Mouse (Mus musculus): Measurements from ENCODE around the gene Pak4. TPM values are rescaled to one million over a fixed set of nuclear protein-coding genes. Genes with fewer than 3 reads are reported as not detected.
A peak's percentile ranks its signal among the peaks of the same experiment; 100 is the strongest.
"Not testable (repeated sequence)": the region's sequence is repeated elsewhere in the genome, so short reads cannot be mapped to it uniquely, and the experiment has no call there.

Pak4 gene
- polyA plus RNA-seq, 1 experiment from 2014 or later: 42.4 TPM

DNA sequence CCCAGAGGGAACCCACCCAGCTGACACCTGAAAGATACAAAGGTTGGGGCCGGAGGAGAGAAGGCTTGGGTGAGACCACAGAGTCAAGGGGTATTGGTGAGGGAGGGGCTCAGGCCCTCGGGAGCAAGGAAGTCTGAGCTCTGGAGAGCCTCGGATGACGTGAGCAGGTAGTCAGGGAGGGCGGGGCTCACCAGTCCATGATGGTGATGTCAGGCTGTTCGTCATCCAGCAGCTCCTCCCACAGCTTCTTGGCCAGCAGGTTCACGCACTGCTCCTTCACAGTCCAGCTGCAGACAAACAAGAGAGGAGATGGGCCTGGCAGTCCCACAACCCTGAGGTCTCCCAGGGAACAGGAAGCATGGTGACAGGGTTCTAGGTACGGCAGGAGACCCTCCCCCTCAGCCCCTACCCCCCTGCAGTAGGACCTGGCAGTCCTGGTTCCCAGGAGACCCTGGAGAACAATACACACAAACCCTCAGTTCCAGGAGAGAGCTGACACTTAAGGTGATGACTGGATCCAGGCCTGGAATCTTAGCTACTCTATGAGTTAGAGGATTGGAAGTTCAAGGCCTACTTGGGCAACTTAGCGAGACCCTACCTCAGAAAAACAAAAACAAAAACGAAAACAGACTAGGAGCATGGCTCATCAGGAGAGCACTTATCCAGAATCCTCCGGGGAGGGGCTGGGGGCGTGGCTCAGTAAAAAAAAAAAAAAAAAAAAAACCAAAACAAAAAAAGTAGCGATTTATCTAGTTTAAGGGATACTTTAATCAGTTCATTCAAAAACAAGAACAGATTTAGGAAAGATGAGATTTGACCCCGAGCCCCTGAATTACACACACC is 52.7 kb downstream of the Pak4 start:
- H3K27me3 ChIP-seq: peaks cover 53% of the 10 kb centered on the region
- 0 out of 2 replicates have a peak, but pooled peaks cover 3% of the 10 kb centered on the region for H3K9me3 ChIP-seq
- peaks cover 17% of the 10 kb centered on the region for H3K4me1 ChIP-seq (replicated peaks)
- 0 out of 2 replicates have a peak, but pooled peaks have one; percentile 28 for ATAC-seq (ENCODE audit: insufficient number of reproducible peaks, insufficient read depth, low FRiP score, low TSS enrichment, low read depth)
- H3K36me3 ChIP-seq: no peaks in the 10 kb centered on the region
- H3K4me3 ChIP-seq (replicated peaks): no peak overlapping the region
- H3K4me2 ChIP-seq: no peak overlapping the region
- H3K27ac ChIP-seq: no peak overlapping the region
- H3K9ac ChIP-seq (replicated peaks): no peak overlapping the region
- 23% methylated on average over 14 of the region's 14 CpGs for WGBS

DNA sequence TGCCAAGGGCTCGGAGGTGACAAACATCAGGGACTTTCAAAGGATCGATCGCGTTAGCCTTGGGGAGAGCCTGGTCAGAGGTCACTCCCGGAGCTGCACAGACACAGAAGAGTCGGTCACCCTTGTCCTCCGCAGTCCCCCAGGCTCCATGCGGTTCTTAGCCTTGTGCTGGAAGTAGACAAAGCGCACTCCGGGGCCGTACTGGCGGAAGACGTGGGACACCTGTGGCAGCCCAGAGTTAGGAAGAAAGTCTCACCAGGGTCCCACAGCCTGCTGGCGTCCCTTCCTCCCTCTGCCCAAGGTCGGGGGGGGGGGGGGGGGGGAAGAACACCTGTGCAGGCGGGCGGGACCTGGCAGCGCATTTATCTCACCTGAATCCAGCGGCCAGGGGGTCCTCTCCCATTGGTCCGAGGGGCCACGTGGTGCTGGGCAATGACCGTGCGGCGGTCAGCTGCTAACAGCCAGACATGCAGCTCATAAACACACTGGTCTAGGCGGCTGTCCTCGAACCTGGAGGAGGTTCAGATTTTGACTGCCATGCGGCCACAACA is 53.9 kb downstream of the Pak4 start:
- H3K4me2 ChIP-seq: peak overlapping the region; percentile 49
- ATAC-seq (ENCODE audit: insufficient number of reproducible peaks, insufficient read depth, low FRiP score, low TSS enrichment, low read depth): no peak
- 9% methylated on average over 24 of the region's 27 CpGs for WGBS
- peak overlapping the region; percentile 24 for H3K4me3 ChIP-seq (replicated peaks)
- peaks cover 17% of the 10 kb centered on the region for H3K4me1 ChIP-seq (replicated peaks)
- 0 out of 2 replicates have a peak, but pooled peaks cover under 1% of the 10 kb centered on the region for H3K9me3 ChIP-seq
- peaks cover 53% of the 10 kb centered on the region for H3K27me3 ChIP-seq
- no peaks in the 10 kb centered on the region for H3K36me3 ChIP-seq
- no peak overlapping the region for H3K27ac ChIP-seq
- H3K9ac ChIP-seq (replicated peaks): peak overlapping the region; percentile 37; the same call in 1 of the 2 replicates

DNA sequence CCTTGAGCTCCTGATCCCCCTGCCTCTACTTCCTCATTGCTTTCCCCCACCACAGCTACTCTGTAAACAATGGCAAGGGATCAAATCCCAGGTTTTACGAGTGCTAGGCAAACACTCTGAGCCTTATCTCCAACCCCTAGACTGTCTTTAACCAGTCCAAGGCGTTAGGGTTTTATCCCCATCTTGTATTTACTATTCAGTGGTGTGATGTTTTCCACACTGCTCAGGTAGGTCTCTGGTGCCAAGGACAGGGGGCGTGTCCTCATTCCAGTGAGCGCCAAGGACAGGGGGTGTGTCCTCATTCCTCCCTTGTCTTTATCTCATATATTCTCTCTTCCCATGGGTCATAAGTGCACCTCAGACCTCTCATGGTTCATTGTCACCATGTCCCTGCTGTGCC is 57.5 kb downstream of the Pak4 start, which contains the start of gene Sycn:
TSS of gene Sycn (plus strand) at position 360 of the 400 bp plus-strand sequence.
- H3K36me3 ChIP-seq: no peaks in the 10 kb centered on the region
- H3K9ac ChIP-seq (replicated peaks): no peak within 1 kb of the TSS
- no peaks in the 10 kb centered on the region for H3K9me3 ChIP-seq
- H3K27me3 ChIP-seq: peaks cover 23% of the 10 kb centered on the region
- 70% methylated on average over 4 of the region's 4 CpGs for WGBS
- H3K4me1 ChIP-seq (replicated peaks): peaks cover 7% of the 10 kb centered on the region; the same call in 1 of the 2 replicates
- no peak for ATAC-seq (ENCODE audit: insufficient number of reproducible peaks, insufficient read depth, low FRiP score, low TSS enrichment, low read depth)
- no peak within 1 kb of the TSS for H3K4me3 ChIP-seq (replicated peaks)
- no peak within 1 kb of the TSS for H3K27ac ChIP-seq
- no peak within 1 kb of the TSS for H3K4me2 ChIP-seq

DNA sequence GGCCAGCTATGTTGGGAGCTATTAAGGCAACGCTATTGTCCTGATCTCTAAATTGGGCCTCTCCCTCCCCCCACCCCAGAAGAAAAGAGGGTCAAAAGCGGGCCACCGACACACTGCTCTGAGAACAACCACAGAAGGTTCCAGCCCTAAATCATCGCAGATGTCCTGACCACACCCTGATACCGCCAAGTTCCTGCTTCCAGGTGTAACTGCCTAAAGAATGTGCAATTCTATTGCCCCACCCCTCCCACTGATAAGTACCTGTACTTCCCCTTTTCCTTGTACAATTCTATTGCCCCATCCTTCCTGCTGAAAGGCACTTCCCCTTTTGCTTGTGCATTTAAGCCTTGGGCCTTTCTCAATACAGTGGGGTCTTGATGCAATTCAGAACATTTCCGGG is 59.1 kb downstream of the Pak4 start:
- not testable (repeated sequence) for H3K4me1 ChIP-seq (replicated peaks); H3K9me3 ChIP-seq; H3K27me3 ChIP-seq; H3K27ac ChIP-seq; H3K4me2 ChIP-seq; H3K9ac ChIP-seq (replicated peaks); H3K36me3 ChIP-seq; H3K4me3 ChIP-seq (replicated peaks); ATAC-seq (ENCODE audit: insufficient number of reproducible peaks, insufficient read depth, low FRiP score, low TSS enrichment, low read depth)
- WGBS: 89% methylated on average over 6 of the region's 6 CpGs

- Histone ChIP-seq H3K4me3 (replicated peaks) (no peak overlapping the region), H3K4me2 (no peak overlapping the region), H3K27ac (no peak overlapping the region), H3K9me3 (no peaks in the 10 kb centered on the region), H3K27me3 (no peaks in the 10 kb centered on the region; the same call in 1 of the 2 replicates), H3K4me1 (replicated peaks) (no peaks in the 10 kb centered on the region; the same call in 1 of the 2 replicates), H3K9ac (replicated peaks) (no peak overlapping the region), H3K36me3 (no peaks in the 10 kb centered on the region)
- no peak for ATAC-seq (ENCODE audit: insufficient number of reproducible peaks, insufficient read depth, low FRiP score, low TSS enrichment, low read depth)
- WGBS: 50% methylated on average over 8 of the region's 8 CpGs
Observed at GRCm38 (mm10) chr7:28532005-28532404, 66.0 kb downstream of the Pak4 start.

GRCm38 (mm10) chr7:28527922-28528719 is 69.9 kb downstream of the Pak4 start:
- Histone ChIP-seq H3K27ac (no peak overlapping the region), H3K9ac (replicated peaks) (no peak overlapping the region), H3K4me1 (replicated peaks) (no peaks in the 10 kb centered on the region; the same call in 1 of the 2 replicates), H3K27me3 (no peaks in the 10 kb centered on the region; the same call in 1 of the 2 replicates), H3K36me3 (no peaks in the 10 kb centered on the region), H3K9me3 (no peaks in the 10 kb centered on the region), H3K4me2 (0 out of 2 replicates have a peak overlapping the region, but pooled peaks have one; percentile 6), H3K4me3 (replicated peaks) (no peak overlapping the region)
- 9% methylated on average over 19 of the region's 19 CpGs for WGBS
- ATAC-seq (ENCODE audit: insufficient number of reproducible peaks, insufficient read depth, low FRiP score, low TSS enrichment, low read depth): no peak

- not testable (repeated sequence) for H3K9ac ChIP-seq (replicated peaks); H3K4me1 ChIP-seq (replicated peaks)
Observed at GRCm38 (mm10) chr7:28522536-28522935, 75.4 kb downstream of the Pak4 start, which contains the start of gene Ifnl3. Gene Ifnl3, plus strand, starts transcription at chr7:28522836.

DNA sequence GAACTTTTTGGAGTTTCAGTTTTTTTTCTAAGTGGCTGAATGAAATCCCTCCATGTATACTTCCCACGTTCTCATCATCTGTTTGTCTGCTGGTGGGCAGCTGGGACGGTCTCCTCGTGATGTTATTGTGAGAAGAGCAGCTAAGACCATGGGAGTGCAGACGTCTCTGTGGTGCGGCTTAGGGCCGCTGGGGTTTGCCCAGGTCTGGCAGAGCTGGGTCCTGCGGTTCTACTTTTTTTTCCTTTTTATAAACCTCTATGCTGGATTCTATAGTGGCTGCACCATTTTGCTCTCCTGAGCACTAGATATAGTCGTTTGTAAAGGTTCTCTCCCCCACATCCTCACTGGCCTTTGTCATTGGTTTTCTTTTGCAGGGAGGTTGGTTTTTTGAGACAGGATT is 86.5 kb downstream of the Pak4 start:
- no peak overlapping the region for H3K27ac ChIP-seq
- WGBS: 73% methylated on average over 8 of the region's 8 CpGs
- H3K4me2 ChIP-seq: no peak overlapping the region
- H3K9ac ChIP-seq (replicated peaks): no peak overlapping the region
- no peaks in the 10 kb centered on the region for H3K9me3 ChIP-seq
- no peaks in the 10 kb centered on the region for H3K36me3 ChIP-seq
- no peak overlapping the region for H3K4me3 ChIP-seq (replicated peaks)
- ATAC-seq (ENCODE audit: insufficient number of reproducible peaks, insufficient read depth, low FRiP score, low TSS enrichment, low read depth): no peak
- no peaks in the 10 kb centered on the region for H3K4me1 ChIP-seq (replicated peaks)
- H3K27me3 ChIP-seq: no peaks in the 10 kb centered on the region

More at GRCm38 (mm10) chr7:28522536-28522935, 75.4 kb downstream of the Pak4 start, which contains the start of gene Ifnl3:
- H3K4me2 ChIP-seq; H3K4me3 ChIP-seq (replicated peaks); ATAC-seq (ENCODE audit: insufficient number of reproducible peaks, insufficient read depth, low FRiP score, low TSS enrichment, low read depth); H3K27me3 ChIP-seq; H3K36me3 ChIP-seq; H3K27ac ChIP-seq; H3K9me3 ChIP-seq: not testable (repeated sequence)
- 72% methylated on average over 5 of the region's 6 CpGs for WGBS

DNA sequence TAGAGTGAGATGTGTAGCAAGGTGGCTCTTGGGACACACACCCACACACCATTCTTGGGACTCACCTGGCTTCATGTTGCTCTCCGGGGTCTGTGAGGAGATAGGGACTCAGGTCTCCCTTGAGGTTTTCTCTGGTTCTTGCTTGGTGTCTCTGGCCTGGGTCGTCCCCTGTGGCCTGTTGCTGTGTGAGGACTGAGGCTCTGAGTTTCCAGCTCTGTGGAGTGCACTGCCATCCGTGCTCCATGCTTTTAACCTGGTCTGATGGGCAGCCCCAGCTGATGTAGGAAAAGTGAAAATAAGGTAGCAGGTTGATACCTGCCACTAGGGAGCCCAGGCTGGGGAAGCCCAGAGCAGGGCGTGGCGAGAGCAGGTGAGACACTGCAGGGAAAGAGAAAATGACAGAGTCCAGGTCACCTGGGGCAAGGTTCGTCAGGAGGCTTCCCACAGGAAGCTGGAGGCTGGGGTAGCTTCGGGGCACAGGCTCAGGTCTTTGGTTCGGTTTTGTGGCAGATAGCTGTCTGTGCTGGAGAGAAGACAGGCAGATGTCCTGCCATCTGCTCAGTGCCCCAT is 87.5 kb downstream of the Pak4 start, which contains the start of gene Ifnl2:
TSS of gene Ifnl2 (minus strand) at position 51 of the 570 bp plus-strand sequence.
- not testable (repeated sequence) for H3K27me3 ChIP-seq; H3K9ac ChIP-seq (replicated peaks); H3K4me1 ChIP-seq (replicated peaks); H3K4me2 ChIP-seq; H3K9me3 ChIP-seq; H3K36me3 ChIP-seq; ATAC-seq (ENCODE audit: insufficient number of reproducible peaks, insufficient read depth, low FRiP score, low TSS enrichment, low read depth); H3K4me3 ChIP-seq (replicated peaks); H3K27ac ChIP-seq
- 62% methylated on average over 8 of the region's 8 CpGs for WGBS

DNA sequence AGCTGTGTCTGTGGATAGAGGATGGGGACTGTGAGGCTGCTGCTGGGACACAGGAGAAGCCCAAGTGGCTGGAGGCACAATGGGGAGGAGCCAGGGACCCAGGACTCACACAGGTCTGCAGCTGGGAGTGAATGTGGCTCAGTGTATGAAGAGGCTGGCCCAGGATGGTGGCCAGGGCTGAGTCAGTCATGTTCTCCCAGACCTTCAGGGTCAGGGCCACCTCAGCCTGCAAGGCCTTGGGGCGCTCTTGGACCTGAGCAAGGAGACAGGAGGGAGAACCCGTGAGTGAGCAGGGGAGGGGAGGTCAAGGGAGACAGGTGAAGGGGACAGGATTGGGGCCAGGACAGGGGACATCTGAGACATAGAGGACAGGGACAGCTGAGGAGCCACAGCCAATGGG is 88.9 kb downstream of the Pak4 start:
- ATAC-seq (ENCODE audit: insufficient number of reproducible peaks, insufficient read depth, low FRiP score, low TSS enrichment, low read depth); H3K9me3 ChIP-seq; H3K9ac ChIP-seq (replicated peaks); H3K27ac ChIP-seq; H3K4me2 ChIP-seq; H3K4me1 ChIP-seq (replicated peaks); H3K4me3 ChIP-seq (replicated peaks); H3K36me3 ChIP-seq; H3K27me3 ChIP-seq: not testable (repeated sequence)
- WGBS: 75% methylated on average over 2 of the region's 2 CpGs
